Mouse (Mus musculus) brain, embryonic 14.5 days (tissue): Measurements from ENCODE around the gene 2010300C02Rik.

Experiments
- CTCF ChIP-seq: fragments of 200-500 bp; IDR thresholded peaks from 2 replicates; pipeline ENCODE4 v1.5.1; 2012; ENCODE audit warnings: inconsistent platforms, mild to moderate bottlenecking, moderate library complexity, borderline replicate concordance; ENCODE audit not compliant: insufficient read depth, insufficient read length; ENCODE audit errors: extremely low read depth
- POLR2A ChIP-seq: fragments of 200-500 bp; IDR thresholded peaks from 2 replicates; pipeline ENCODE4 v1.6.1; 2012; ENCODE audit warnings: mild to moderate bottlenecking, inconsistent platforms, borderline replicate concordance; ENCODE audit not compliant: poor library complexity, insufficient read depth, insufficient read length, severe bottlenecking; ENCODE audit errors: extremely low read depth

GRCm38 (mm10) chr1:37737045-37737444 lies 17.2 kb upstream of the 2010300C02Rik start:
- TF ChIP-seq CTCF: no peak
- no peak for TF ChIP-seq POLR2A
